Mouse (Mus musculus) limb, embryonic 11.5 days (tissue): ENCODE measurements around the gene Ccdc70. TPM values are rescaled to one million over a fixed set of nuclear protein-coding genes. Genes with fewer than 3 reads are reported as not detected.
A peak's percentile ranks its signal among the peaks of the same experiment; 100 is the strongest.

ENCODE experiments used
- ATAC-seq: fragments of 200-750 bp; cut with Nextera tagmentation; 2 replicates; pipeline ENCODE4 v1.8.0; 2017; ENCODE audit warnings: low read depth; ENCODE audit not compliant: insufficient number of reproducible peaks, low FRiP score, low TSS enrichment
- DNase-seq: peaks from one replicate; pipeline ENCODE4 v3.0.0-alpha.2; 2015; ENCODE audit warnings: low spot score
- H3K27ac ChIP-seq: fragments of 300-500 bp; sonication (generic); replicated peaks from 2 replicates; pipeline ENCODE4 v1.5.1; 2014; ENCODE audit warnings: low read depth, mild to moderate bottlenecking, low read length
- H3K27me3 ChIP-seq: fragments of 300-500 bp; sonication (generic); 2 replicates; pipeline ENCODE4 v1.6.1; 2014; ENCODE audit warnings: mild to moderate bottlenecking, low read length, mixed read lengths; ENCODE audit not compliant: control insufficient read depth, insufficient read depth
- H3K36me3 ChIP-seq: fragments of 300-500 bp; sonication (generic); 2 replicates; pipeline ENCODE4 v1.6.1; 2014; ENCODE audit warnings: mild to moderate bottlenecking, low read length, moderate library complexity, mixed read lengths; ENCODE audit not compliant: control insufficient read depth, insufficient read depth
- H3K4me1 ChIP-seq: fragments of 300-500 bp; sonication (generic); 2 replicates; pipeline ENCODE4 v1.6.1; 2014; ENCODE audit warnings: low read length, mixed read lengths; ENCODE audit not compliant: control insufficient read depth, insufficient read depth
- H3K4me2 ChIP-seq: fragments of 300-500 bp; sonication (generic); 2 replicates; pipeline ENCODE4 v1.6.1; 2014; ENCODE audit warnings: low read depth, mild to moderate bottlenecking, moderate library complexity; ENCODE audit not compliant: severe bottlenecking
- H3K4me3 ChIP-seq: fragments of 300-500 bp; sonication (generic); 2 replicates; pipeline ENCODE4 v1.5.1; 2014; ENCODE audit warnings: low read depth, low read length
- H3K9ac ChIP-seq: fragments of 300-500 bp; sonication (generic); 2 replicates; pipeline ENCODE4 v1.6.1; 2014; ENCODE audit warnings: mild to moderate bottlenecking, low read length
- H3K9me3 ChIP-seq: fragments of 300-500 bp; sonication (generic); 2 replicates; pipeline ENCODE4 v1.6.1; 2016; ENCODE audit warnings: low read length; ENCODE audit not compliant: control insufficient read depth
- WGBS: fragments of 180-500 bp; shearing (Covaris S2); extraction: QIAGEN DNeasy Blood & Tissue Kit; methylation state at CpG from one replicate; pipeline ENCODE4 v1.1.7; 2014; 5-methylcytosine and 5-hydroxymethylcytosine counted together
- polyA plus RNA-seq: library from polyadenylated mRNA; unstranded; fragments of >200 nt; fragmentation: Nextera tagmentation; extraction: Ambion mirVana; gene quantifications from 2 replicates; pipeline ENCODE4 v1.2.1, GENCODE M21; 2014

The Ccdc70 gene
- polyA plus RNA-seq, 1 experiment from 2014 or later: not detected

- no peak within 1 kb of the TSS for H3K9ac ChIP-seq
- ATAC-seq: no peak
- WGBS: 83% methylated on average over 2 of the region's 2 CpGs
Measured at GRCm38 (mm10) chr8:21958414-21958813, 11.2 kb upstream of the Ccdc70 start, which contains the start of gene Fam90a1a. TSS of gene Fam90a1a (plus strand) at chr8:21958714.

GRCm38 (mm10) chr8:21966646-21967045, 2.9 kb upstream of the Ccdc70 start:
- Histone ChIP-seq H3K36me3 (no peaks in the 10 kb centered on the region), H3K4me3 (no peak overlapping the region), H3K27ac (no peak overlapping the region), H3K4me1 (no peaks in the 10 kb centered on the region), H3K4me2 (no peak overlapping the region), H3K27me3 (no peaks in the 10 kb centered on the region), H3K9me3 (no peaks in the 10 kb centered on the region), H3K9ac (no peak overlapping the region)
- 81% methylated on average over 1 of the region's 1 CpGs for WGBS
- ATAC-seq (no peak), DNase-seq (no peak)

More at GRCm38 (mm10) chr8:21958414-21958813, 11.2 kb upstream of the Ccdc70 start, which contains the start of gene Fam90a1a:
- no peak within 1 kb of the TSS for H3K27ac ChIP-seq
- no peak for DNase-seq
- H3K27me3 ChIP-seq: no peaks in the 10 kb centered on the region
- H3K4me1 ChIP-seq: no peaks in the 10 kb centered on the region
- H3K4me2 ChIP-seq: no peak within 1 kb of the TSS
- H3K36me3 ChIP-seq: no peaks in the 10 kb centered on the region
- no peak within 1 kb of the TSS for H3K4me3 ChIP-seq
- H3K9me3 ChIP-seq: no peaks in the 10 kb centered on the region

GRCm38 (mm10) chr8:21978193-21978592, 8.6 kb downstream of the Ccdc70 start:
- Histone ChIP-seq H3K4me3 (no peak overlapping the region), H3K9ac (no peak overlapping the region), H3K4me2 (no peak overlapping the region), H3K27ac (no peak overlapping the region), H3K4me1 (no peaks in the 10 kb centered on the region), H3K27me3 (no peaks in the 10 kb centered on the region), H3K9me3 (no peaks in the 10 kb centered on the region), H3K36me3 (no peaks in the 10 kb centered on the region)
- 73% methylated on average over 4 of the region's 4 CpGs for WGBS
- ATAC-seq (no peak), DNase-seq (no peak)

GRCm38 (mm10) chr8:21981664-21982337, 12.2 kb downstream of the Ccdc70 start:
- no peak overlapping the region for H3K9ac ChIP-seq
- H3K4me3 ChIP-seq: no peak overlapping the region
- H3K4me2 ChIP-seq: no peak overlapping the region
- H3K36me3 ChIP-seq: no peaks in the 10 kb centered on the region
- WGBS: 65% methylated on average over 8 of the region's 8 CpGs
- no peak overlapping the region for H3K27ac ChIP-seq
- no peaks in the 10 kb centered on the region for H3K4me1 ChIP-seq
- H3K9me3 ChIP-seq: no peaks in the 10 kb centered on the region
- no peak for DNase-seq
- no peak for ATAC-seq
- no peaks in the 10 kb centered on the region for H3K27me3 ChIP-seq

GRCm38 (mm10) chr8:21992184-21992583, 22.6 kb downstream of the Ccdc70 start:
- Histone ChIP-seq H3K4me2 (no peak overlapping the region), H3K27me3 (no peaks in the 10 kb centered on the region), H3K9me3 (no peaks in the 10 kb centered on the region), H3K4me1 (no peaks in the 10 kb centered on the region), H3K36me3 (no peaks in the 10 kb centered on the region), H3K9ac (no peak overlapping the region), H3K27ac (no peak overlapping the region), H3K4me3 (no peak overlapping the region)
- DNase-seq (peak; percentile 49), ATAC-seq (no peak; the same call in 1 of the 2 replicates)
- WGBS: 29% methylated on average over 6 of the region's 6 CpGs

GRCm38 (mm10) chr8:21995181-21995580, 25.6 kb downstream of the Ccdc70 start:
- ATAC-seq: no peak
- no peak overlapping the region for H3K4me3 ChIP-seq
- DNase-seq: peak; percentile 42
- H3K4me2 ChIP-seq: no peak overlapping the region
- no peak overlapping the region for H3K27ac ChIP-seq
- H3K36me3 ChIP-seq: 0 out of 2 replicates have a peak, but pooled peaks cover 2% of the 10 kb centered on the region
- no peaks in the 10 kb centered on the region for H3K9me3 ChIP-seq
- WGBS: 47% methylated on average over 3 of the region's 3 CpGs
- no peaks in the 10 kb centered on the region for H3K27me3 ChIP-seq
- H3K4me1 ChIP-seq: no peaks in the 10 kb centered on the region
- no peak overlapping the region for H3K9ac ChIP-seq

GRCm38 (mm10) chr8:22004750-22005522, 35.4 kb downstream of the Ccdc70 start:
- Histone ChIP-seq H3K4me3 (no peak overlapping the region), H3K9me3 (no peaks in the 10 kb centered on the region), H3K9ac (no peak overlapping the region), H3K36me3 (no peaks in the 10 kb centered on the region), H3K27me3 (no peaks in the 10 kb centered on the region), H3K27ac (no peak overlapping the region), H3K4me1 (no peaks in the 10 kb centered on the region), H3K4me2 (no peak overlapping the region)
- no peak for ATAC-seq
- no peak for DNase-seq
- WGBS: 83% methylated on average over 14 of the region's 14 CpGs

- H3K27ac ChIP-seq: no peak overlapping the region
- no peak overlapping the region for H3K4me3 ChIP-seq
- H3K4me1 ChIP-seq: no peaks in the 10 kb centered on the region
- H3K9me3 ChIP-seq: no peaks in the 10 kb centered on the region
- H3K9ac ChIP-seq: no peak overlapping the region
- H3K4me2 ChIP-seq: no peak overlapping the region
- DNase-seq: no peak
- no peaks in the 10 kb centered on the region for H3K36me3 ChIP-seq
- WGBS: 83% methylated on average over 6 of the region's 6 CpGs
- H3K27me3 ChIP-seq: no peaks in the 10 kb centered on the region
- no peak for ATAC-seq
Measured at GRCm38 (mm10) chr8:22006423-22006822, 36.8 kb downstream of the Ccdc70 start.
